Mouse (Mus musculus) midbrain, embryonic 16.5 days (tissue): ENCODE data around the gene Npcd. TPM values are rescaled to one million over a fixed set of nuclear protein-coding genes. Genes with fewer than 3 reads are reported as not detected.

Experiments used
- ATAC-seq: fragments of 200-750 bp; cut with Nextera tagmentation; 2 replicates; pipeline ENCODE4 v1.8.0; 2017; ENCODE audit warnings: moderate TSS enrichment
- H3K27ac ChIP-seq: fragments of 300-500 bp; sonication (generic); 2 replicates; pipeline ENCODE4 v1.5.1; 2014; ENCODE audit warnings: mild to moderate bottlenecking, low read length, mixed read lengths
- H3K27me3 ChIP-seq: fragments of 300-500 bp; sonication (generic); 2 replicates; pipeline ENCODE4 v1.6.1; 2014; ENCODE audit warnings: low read depth, low read length, mixed read lengths; ENCODE audit not compliant: control insufficient read depth, insufficient read depth
- H3K36me3 ChIP-seq: fragments of 300-500 bp; sonication (generic); 2 replicates; pipeline ENCODE4 v1.6.1; 2014; ENCODE audit warnings: mild to moderate bottlenecking, low read length, moderate library complexity, mixed read lengths; ENCODE audit not compliant: control insufficient read depth, insufficient read depth
- H3K4me1 ChIP-seq: fragments of 300-500 bp; sonication (generic); 2 replicates; pipeline ENCODE4 v1.6.1; 2014; ENCODE audit warnings: mild to moderate bottlenecking, low read length, mixed read lengths; ENCODE audit not compliant: control insufficient read depth, insufficient read depth
- H3K4me2 ChIP-seq: fragments of 300-500 bp; sonication (generic); 2 replicates; pipeline ENCODE4 v1.6.1; 2014; ENCODE audit warnings: mild to moderate bottlenecking, low read length, mixed read lengths
- H3K4me3 ChIP-seq: fragments of 300-500 bp; sonication (generic); 2 replicates; pipeline ENCODE4 v1.5.1; 2014; ENCODE audit warnings: low read depth, mild to moderate bottlenecking, low read length, moderate library complexity, mixed read lengths
- H3K9ac ChIP-seq: fragments of 300-500 bp; sonication (generic); 2 replicates; pipeline ENCODE4 v1.6.1; 2014; ENCODE audit warnings: low read depth, low read length, mixed read lengths
- H3K9me3 ChIP-seq: fragments of 300-500 bp; sonication (generic); replicated peaks from 2 replicates; pipeline ENCODE4 v1.6.1; 2014; ENCODE audit warnings: mild to moderate bottlenecking, low read length, mixed read lengths; ENCODE audit not compliant: control insufficient read depth, poor library complexity, severe bottlenecking
- WGBS: fragments of 180-500 bp; shearing (Covaris S2); extraction: QIAGEN DNeasy Blood & Tissue Kit; methylation state at CpG from one replicate; pipeline ENCODE4 v1.1.7; 2014; 5-methylcytosine and 5-hydroxymethylcytosine counted together
- polyA plus RNA-seq: library from polyadenylated mRNA; unstranded; fragments of >200 nt; fragmentation: Nextera tagmentation; extraction: Ambion mirVana; gene quantifications from 2 replicates; pipeline ENCODE4 v1.2.1, GENCODE M21; 2015

The Npcd gene
- 0.74 and 1.3 TPM in 2 replicates for polyA plus RNA-seq

- H3K9me3 ChIP-seq: no peaks in the 10 kb centered on the region
- H3K27me3 ChIP-seq: no peaks in the 10 kb centered on the region
- peak within 1 kb of the TSS; percentile 93 for H3K9ac ChIP-seq
- peaks cover 41% of the 10 kb centered on the region for H3K4me1 ChIP-seq
- H3K36me3 ChIP-seq: peaks cover 3% of the 10 kb centered on the region; the same call in 1 of the 2 replicates
- H3K4me3 ChIP-seq: peak within 1 kb of the TSS; percentile 56
- peak; percentile 90 for ATAC-seq
- WGBS: under 1% methylated on average over 58 of the region's 58 CpGs
- peak within 1 kb of the TSS; percentile 77 for H3K4me2 ChIP-seq
- peak within 1 kb of the TSS; percentile 99 for H3K27ac ChIP-seq
Observed at GRCm38 (mm10) chr15:79834130-79834880, at the start of gene Npcd, which contains the start of gene Cbx6. Gene Npcd (minus strand): TSS chr15:79834237. Gene Cbx6 (minus strand): TSS chr15:79834688.

DNA sequence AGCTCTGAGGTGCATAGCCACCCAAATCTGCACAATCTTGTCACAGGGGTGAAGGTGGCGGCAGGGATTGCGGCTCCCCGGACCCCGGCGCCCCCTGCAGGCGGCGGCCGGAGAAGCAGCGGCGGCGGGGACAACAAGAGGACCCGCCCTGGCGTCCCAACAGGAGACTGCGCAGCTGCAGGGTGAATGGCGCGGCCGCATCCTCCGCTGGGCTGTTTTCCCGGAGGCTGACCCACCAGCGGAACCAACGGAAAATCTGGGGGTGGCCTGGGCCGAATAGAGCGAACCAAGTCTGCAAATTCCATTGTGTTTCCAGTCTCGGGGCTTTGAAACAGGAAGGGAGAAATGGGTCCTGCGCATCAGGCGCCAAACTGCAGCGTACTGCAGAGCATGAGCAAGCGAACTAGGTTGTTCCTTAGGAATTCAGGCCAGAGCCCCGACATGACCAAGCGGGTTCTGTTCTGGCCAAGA, 49.4 kb upstream of the Npcd start:
- Histone ChIP-seq H3K9ac (peak overlapping the region; percentile 70), H3K9me3 (no peaks in the 10 kb centered on the region)

DNA sequence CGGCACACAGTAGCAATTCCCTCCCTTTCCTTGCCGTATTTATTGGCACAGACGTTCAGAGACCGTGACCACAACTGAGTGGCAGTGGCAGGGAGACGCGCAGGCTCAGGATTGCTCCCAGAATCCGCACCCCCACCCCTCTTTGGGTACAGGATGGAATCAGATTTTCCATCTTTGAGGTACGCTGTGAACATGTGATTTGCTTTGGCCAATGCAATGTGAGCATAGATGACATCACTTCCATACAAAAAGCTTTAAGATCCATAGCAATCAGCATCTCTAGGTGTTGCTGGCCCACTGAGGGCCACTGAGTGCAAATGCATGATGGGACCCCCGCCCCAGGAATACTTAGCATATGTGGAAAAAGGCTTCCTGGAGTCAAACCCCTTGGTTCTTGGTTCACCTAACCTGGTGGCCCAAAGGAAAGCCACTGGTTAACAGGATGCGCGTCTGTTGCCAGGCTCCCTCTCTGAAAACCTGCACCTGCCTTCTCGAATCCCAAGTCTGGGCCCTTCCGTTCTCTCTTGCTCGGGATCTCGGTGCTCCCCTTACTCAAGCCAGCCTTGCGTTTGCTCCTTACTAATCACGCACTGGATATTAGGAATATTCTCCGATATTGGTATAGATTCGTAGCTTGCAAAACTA, 48.7 kb upstream of the Npcd start:
- Histone ChIP-seq H3K4me1 (peaks cover 7% of the 10 kb centered on the region; the same call in 1 of the 2 replicates), H3K9ac (peak overlapping the region; percentile 70), H3K9me3 (no peaks in the 10 kb centered on the region), H3K27me3 (no peaks in the 10 kb centered on the region), H3K36me3 (no peaks in the 10 kb centered on the region), H3K4me3 (peak overlapping the region; percentile 46), H3K27ac (peak overlapping the region; percentile 96), H3K4me2 (peak overlapping the region; percentile 91)
- 12% methylated on average over 19 of the region's 19 CpGs for WGBS
- ATAC-seq: peak; percentile 90

More for the DNA sequence above, 49.4 kb upstream of the Npcd start:
- peak overlapping the region; percentile 96 for H3K27ac ChIP-seq
- H3K36me3 ChIP-seq: no peaks in the 10 kb centered on the region
- H3K4me1 ChIP-seq: peaks cover 7% of the 10 kb centered on the region; the same call in 1 of the 2 replicates
- H3K4me3 ChIP-seq: peak overlapping the region; percentile 46
- peak overlapping the region; percentile 91 for H3K4me2 ChIP-seq
- ATAC-seq: peak; percentile 93
- under 1% methylated on average over 30 of the region's 30 CpGs for WGBS
- no peaks in the 10 kb centered on the region for H3K27me3 ChIP-seq

DNA sequence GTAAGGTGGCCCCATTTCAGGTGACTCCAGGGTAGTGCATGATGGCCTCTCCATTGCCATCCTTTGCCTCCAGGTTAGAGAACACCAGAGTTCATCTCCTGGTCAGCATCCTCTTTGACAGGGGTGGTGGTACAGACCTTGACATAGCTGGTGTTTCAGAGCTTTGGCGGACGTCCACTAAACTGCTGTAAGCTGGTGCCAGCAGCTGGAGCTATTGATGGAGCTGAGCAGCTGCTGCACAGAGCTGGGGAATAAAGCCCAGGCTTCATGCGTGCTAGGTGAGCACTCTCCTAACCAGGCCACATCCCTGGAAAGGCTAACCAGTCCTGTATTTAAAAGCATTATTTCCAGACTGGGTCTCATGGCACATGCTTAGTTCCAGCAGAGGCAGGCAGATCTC, 46.4 kb upstream of the Npcd start:
- peaks cover 7% of the 10 kb centered on the region; the same call in 1 of the 2 replicates for H3K4me1 ChIP-seq
- no peaks in the 10 kb centered on the region for H3K36me3 ChIP-seq
- no peak overlapping the region for H3K9ac ChIP-seq
- no peak overlapping the region for H3K27ac ChIP-seq
- no peak for ATAC-seq
- no peak overlapping the region for H3K4me3 ChIP-seq
- 86% methylated on average over 3 of the region's 3 CpGs for WGBS
- H3K4me2 ChIP-seq: no peak overlapping the region
- H3K9me3 ChIP-seq: no peaks in the 10 kb centered on the region
- H3K27me3 ChIP-seq: no peaks in the 10 kb centered on the region

DNA sequence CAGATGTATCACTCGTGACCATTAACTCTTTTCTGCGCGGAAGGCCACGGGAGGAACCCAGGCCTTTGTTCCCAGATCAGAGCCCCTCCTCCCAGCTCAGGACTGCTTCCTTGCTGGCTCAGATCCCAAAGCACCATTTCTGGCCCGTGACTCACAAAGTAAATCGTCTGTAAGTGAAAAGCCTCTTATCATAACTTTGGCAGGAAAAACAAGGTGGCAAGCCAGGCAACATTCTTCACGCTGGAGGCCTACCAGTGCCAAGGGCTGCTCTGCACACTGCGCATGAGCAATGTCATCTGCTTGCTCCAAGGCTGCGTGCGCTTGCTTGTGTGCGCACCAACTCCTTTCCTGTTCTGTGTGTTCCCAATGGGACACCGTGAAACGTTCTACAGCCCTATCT, 45.3 kb upstream of the Npcd start:
- H3K27ac ChIP-seq: peak overlapping the region; percentile 53
- no peaks in the 10 kb centered on the region for H3K27me3 ChIP-seq
- no peak overlapping the region for H3K4me3 ChIP-seq
- H3K4me2 ChIP-seq: no peak overlapping the region
- WGBS: 55% methylated on average over 13 of the region's 13 CpGs
- no peak overlapping the region for H3K9ac ChIP-seq
- no peak for ATAC-seq
- H3K4me1 ChIP-seq: peaks cover 7% of the 10 kb centered on the region; the same call in 1 of the 2 replicates
- H3K36me3 ChIP-seq: no peaks in the 10 kb centered on the region
- no peaks in the 10 kb centered on the region for H3K9me3 ChIP-seq

GRCm38 (mm10) chr15:79878725-79879136, 44.7 kb upstream of the Npcd start:
- no peak overlapping the region for H3K9ac ChIP-seq
- no peak for ATAC-seq
- WGBS: 76% methylated on average over 6 of the region's 6 CpGs

DNA sequence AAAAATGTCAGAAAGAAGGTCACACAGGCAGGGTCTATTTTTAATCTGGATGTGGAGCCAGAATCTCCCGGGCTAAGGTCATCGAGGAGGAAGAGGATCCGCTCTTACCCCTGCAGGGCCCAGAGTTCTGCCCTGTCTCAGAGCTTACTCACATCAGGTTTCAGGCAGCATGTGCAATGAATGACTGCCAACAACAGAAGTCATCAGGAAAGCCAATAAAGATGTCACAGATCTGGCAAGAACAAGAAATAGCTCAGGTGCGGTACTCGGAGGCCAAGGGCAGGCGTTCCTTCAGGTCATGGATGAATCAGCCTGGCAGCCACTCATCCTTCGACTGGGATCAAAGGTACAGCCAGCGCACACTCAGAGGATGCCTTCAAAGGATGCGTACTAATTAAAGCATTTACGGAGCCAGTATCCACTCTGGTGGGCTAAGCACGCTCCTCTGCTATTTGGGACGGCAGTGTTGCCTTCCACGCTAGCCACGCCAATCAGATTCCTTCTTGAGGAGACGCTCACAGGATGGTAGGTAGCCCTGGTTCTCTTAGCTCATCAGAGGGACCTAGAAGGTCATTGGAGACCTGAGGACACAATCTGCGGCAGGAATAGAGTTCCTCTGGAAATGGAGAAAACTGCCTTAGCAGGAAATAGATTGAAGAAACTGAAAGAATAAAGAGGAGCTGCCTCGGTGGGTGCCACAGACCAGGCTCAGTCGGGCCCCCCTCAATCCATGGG, 41.4 kb upstream of the Npcd start:
- no peak overlapping the region for H3K9ac ChIP-seq
- H3K4me2 ChIP-seq: no peak overlapping the region
- H3K36me3 ChIP-seq: no peaks in the 10 kb centered on the region
- H3K4me3 ChIP-seq: no peak overlapping the region
- WGBS: 79% methylated on average over 18 of the region's 18 CpGs
- no peaks in the 10 kb centered on the region for H3K27me3 ChIP-seq
- no peaks in the 10 kb centered on the region; the same call in 1 of the 2 replicates for H3K4me1 ChIP-seq
- no peak overlapping the region for H3K27ac ChIP-seq
- no peak for ATAC-seq
- no peaks in the 10 kb centered on the region for H3K9me3 ChIP-seq

More at GRCm38 (mm10) chr15:79878725-79879136, 44.7 kb upstream of the Npcd start:
- H3K27me3 ChIP-seq: no peaks in the 10 kb centered on the region
- no peak overlapping the region for H3K4me2 ChIP-seq
- H3K9me3 ChIP-seq: no peaks in the 10 kb centered on the region
- no peak overlapping the region for H3K4me3 ChIP-seq
- peaks cover 7% of the 10 kb centered on the region; the same call in 1 of the 2 replicates for H3K4me1 ChIP-seq
- peak overlapping the region; percentile 53 for H3K27ac ChIP-seq
- no peaks in the 10 kb centered on the region for H3K36me3 ChIP-seq

GRCm38 (mm10) chr15:79873995-79874394, 40.0 kb upstream of the Npcd start:
- WGBS: 60% methylated on average over 2 of the region's 2 CpGs
- H3K4me3 ChIP-seq: no peak overlapping the region

More at GRCm38 (mm10) chr15:79873995-79874394, 40.0 kb upstream of the Npcd start:
- Histone ChIP-seq H3K36me3 (no peaks in the 10 kb centered on the region), H3K4me2 (no peak overlapping the region), H3K27ac (no peak overlapping the region), H3K4me1 (no peaks in the 10 kb centered on the region; the same call in 1 of the 2 replicates), H3K9me3 (no peaks in the 10 kb centered on the region), H3K9ac (no peak overlapping the region), H3K27me3 (no peaks in the 10 kb centered on the region)
- ATAC-seq: no peak
